Mouse (Mus musculus) megakaryocyte, embryonic 14.5 days (primary cell): ENCODE measurements around the gene Plin2.

Source experiments
- FLI1 ChIP-seq: IDR thresholded peaks from 2 replicates; pipeline ENCODE4 v1.6.1; 2012; ENCODE audit warnings: low read length, inconsistent platforms, mixed read lengths
- GATA1 ChIP-seq: IDR thresholded peaks from 3 replicates; pipeline ENCODE4 v1.6.1; 2012; ENCODE audit warnings: mixed read lengths, low read length, inconsistent platforms, borderline replicate concordance

- TF ChIP-seq GATA1 (no peak), FLI1 (no peak)
These were observed 1.9 kb upstream of the Plin2 start for GRCm38 (mm10) chr4:86671803-86672202.
